Mouse (Mus musculus) hindbrain, embryonic 11.5 days (tissue): ENCODE measurements around the gene Ints14. TPM values are rescaled to one million over a fixed set of nuclear protein-coding genes. Genes with fewer than 3 reads are reported as not detected.

ENCODE experiments used
- ATAC-seq: fragments of 200-750 bp; cut with Nextera tagmentation; 2 replicates; pipeline ENCODE4 v1.8.0; 2017; ENCODE audit warnings: mild to moderate bottlenecking, moderate TSS enrichment, moderate library complexity; ENCODE audit not compliant: low FRiP score
- DNase-seq: peaks from one replicate; pipeline ENCODE4 v3.0.0-alpha.2; 2015; ENCODE audit warnings: low spot score
- H3K27ac ChIP-seq: fragments of 300-500 bp; sonication (generic); 2 replicates; pipeline ENCODE4 v1.5.1; 2014; ENCODE audit warnings: mild to moderate bottlenecking, low read depth, low read length
- H3K27me3 ChIP-seq: fragments of 300-500 bp; sonication (generic); 2 replicates; pipeline ENCODE4 v1.6.1; 2014; ENCODE audit warnings: mild to moderate bottlenecking, low read length, moderate library complexity, mixed read lengths; ENCODE audit not compliant: control insufficient read depth, insufficient read depth
- H3K36me3 ChIP-seq: fragments of 300-500 bp; sonication (generic); 2 replicates; pipeline ENCODE4 v1.6.1; 2014; ENCODE audit warnings: mild to moderate bottlenecking, low read length, moderate library complexity, mixed read lengths; ENCODE audit not compliant: control insufficient read depth, insufficient read depth
- H3K4me1 ChIP-seq: fragments of 300-500 bp; sonication (generic); replicated peaks from 2 replicates; pipeline ENCODE4 v1.6.1; 2014; ENCODE audit warnings: low read length, mixed read lengths; ENCODE audit not compliant: control insufficient read depth, insufficient read depth
- H3K4me2 ChIP-seq: fragments of 300-500 bp; sonication (generic); replicated peaks from 2 replicates; pipeline ENCODE4 v1.6.1; 2014; ENCODE audit warnings: mild to moderate bottlenecking, low read depth, low read length
- H3K4me3 ChIP-seq: fragments of 300-500 bp; sonication (generic); 2 replicates; pipeline ENCODE4 v1.5.1; 2014; ENCODE audit warnings: low read depth, low read length
- H3K9ac ChIP-seq: fragments of 300-500 bp; sonication (generic); 2 replicates; pipeline ENCODE4 v1.6.1; 2014; ENCODE audit warnings: low read depth, low read length
- H3K9me3 ChIP-seq: fragments of 300-500 bp; sonication (generic); 2 replicates; pipeline ENCODE4 v1.6.1; 2016; ENCODE audit warnings: low read length; ENCODE audit not compliant: control insufficient read depth
- WGBS: fragments of 180-500 bp; shearing (Covaris S2); extraction: QIAGEN DNeasy Blood & Tissue Kit; methylation state at CpG from one replicate; pipeline ENCODE4 v1.1.7; 2014; 5-methylcytosine and 5-hydroxymethylcytosine counted together
- polyA plus RNA-seq: library from polyadenylated mRNA; unstranded; fragments of >200 nt; fragmentation: Nextera tagmentation; extraction: Ambion mirVana; gene quantifications from 2 replicates; pipeline ENCODE4 v1.2.1, GENCODE M21; 2014

The Ints14 gene
- polyA plus RNA-seq, 1 experiment from 2014 or later: 68.2 TPM

GRCm38 (mm10) chr9:65005737-65006136 lies 45.0 kb downstream of the Ints14 start:
- no peaks in the 10 kb centered on the region for H3K4me1 ChIP-seq
- DNase-seq: no peak
- ATAC-seq: no peak
- WGBS: 96% methylated on average over 8 of the region's 8 CpGs
- no peaks in the 10 kb centered on the region for H3K27me3 ChIP-seq
- no peak overlapping the region for H3K4me2 ChIP-seq
- no peaks in the 10 kb centered on the region for H3K9me3 ChIP-seq
- H3K36me3 ChIP-seq: peaks cover 15% of the 10 kb centered on the region
- no peak overlapping the region for H3K4me3 ChIP-seq
- no peak overlapping the region for H3K9ac ChIP-seq
- no peak overlapping the region for H3K27ac ChIP-seq

GRCm38 (mm10) chr9:65010632-65011031 lies 49.9 kb downstream of the Ints14 start:
- H3K27ac ChIP-seq: no peak overlapping the region
- H3K9me3 ChIP-seq: no peaks in the 10 kb centered on the region
- H3K27me3 ChIP-seq: no peaks in the 10 kb centered on the region
- no peak overlapping the region for H3K4me2 ChIP-seq
- no peaks in the 10 kb centered on the region for H3K4me1 ChIP-seq
- ATAC-seq: no peak
- DNase-seq: no peak
- H3K36me3 ChIP-seq: peaks cover 2% of the 10 kb centered on the region; the same call in 1 of the 2 replicates
- no peak overlapping the region for H3K4me3 ChIP-seq
- WGBS: 90% methylated on average over 8 of the region's 8 CpGs
- H3K9ac ChIP-seq: no peak overlapping the region

DNA sequence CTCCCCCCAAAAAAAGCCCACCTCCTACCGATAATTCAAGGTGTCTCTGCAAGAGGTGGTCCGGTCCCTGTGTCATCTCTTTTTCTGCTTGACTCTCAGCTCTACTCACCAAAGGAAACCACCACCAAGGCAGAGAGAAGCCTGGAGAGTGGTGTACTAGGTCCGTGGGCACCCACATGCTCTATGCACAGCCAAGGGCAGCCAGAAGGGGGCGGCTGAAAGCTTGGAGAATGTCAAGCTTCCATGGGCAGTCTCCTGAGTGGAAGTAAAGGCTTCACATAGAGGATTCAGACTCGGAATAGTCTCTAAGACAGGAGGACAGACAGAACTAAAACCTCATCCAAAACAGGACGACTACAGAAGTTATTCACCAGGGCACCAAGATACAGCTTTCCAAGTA lies 50.6 kb downstream of the Ints14 start:
- H3K9me3 ChIP-seq: no peaks in the 10 kb centered on the region
- H3K9ac ChIP-seq: no peak overlapping the region
- H3K27me3 ChIP-seq: no peaks in the 10 kb centered on the region
- H3K27ac ChIP-seq: no peak overlapping the region
- no peak overlapping the region for H3K4me3 ChIP-seq
- H3K4me2 ChIP-seq: no peak overlapping the region
- H3K36me3 ChIP-seq: 0 out of 2 replicates have a peak, but pooled peaks cover under 1% of the 10 kb centered on the region
- ATAC-seq (no peak), DNase-seq (peak; percentile 22)
- WGBS: 61% methylated on average over 6 of the region's 6 CpGs
- no peaks in the 10 kb centered on the region for H3K4me1 ChIP-seq

GRCm38 (mm10) chr9:65015461-65016222 lies 54.9 kb downstream of the Ints14 start:
- H3K4me3 ChIP-seq: no peak overlapping the region
- no peaks in the 10 kb centered on the region for H3K36me3 ChIP-seq
- peaks cover 5% of the 10 kb centered on the region for H3K4me1 ChIP-seq
- no peak overlapping the region for H3K4me2 ChIP-seq
- no peak overlapping the region for H3K9ac ChIP-seq
- H3K9me3 ChIP-seq: no peaks in the 10 kb centered on the region
- no peak for DNase-seq
- no peak overlapping the region for H3K27ac ChIP-seq
- 86% methylated on average over 7 of the region's 7 CpGs for WGBS
- H3K27me3 ChIP-seq: no peaks in the 10 kb centered on the region
- ATAC-seq: no peak

DNA sequence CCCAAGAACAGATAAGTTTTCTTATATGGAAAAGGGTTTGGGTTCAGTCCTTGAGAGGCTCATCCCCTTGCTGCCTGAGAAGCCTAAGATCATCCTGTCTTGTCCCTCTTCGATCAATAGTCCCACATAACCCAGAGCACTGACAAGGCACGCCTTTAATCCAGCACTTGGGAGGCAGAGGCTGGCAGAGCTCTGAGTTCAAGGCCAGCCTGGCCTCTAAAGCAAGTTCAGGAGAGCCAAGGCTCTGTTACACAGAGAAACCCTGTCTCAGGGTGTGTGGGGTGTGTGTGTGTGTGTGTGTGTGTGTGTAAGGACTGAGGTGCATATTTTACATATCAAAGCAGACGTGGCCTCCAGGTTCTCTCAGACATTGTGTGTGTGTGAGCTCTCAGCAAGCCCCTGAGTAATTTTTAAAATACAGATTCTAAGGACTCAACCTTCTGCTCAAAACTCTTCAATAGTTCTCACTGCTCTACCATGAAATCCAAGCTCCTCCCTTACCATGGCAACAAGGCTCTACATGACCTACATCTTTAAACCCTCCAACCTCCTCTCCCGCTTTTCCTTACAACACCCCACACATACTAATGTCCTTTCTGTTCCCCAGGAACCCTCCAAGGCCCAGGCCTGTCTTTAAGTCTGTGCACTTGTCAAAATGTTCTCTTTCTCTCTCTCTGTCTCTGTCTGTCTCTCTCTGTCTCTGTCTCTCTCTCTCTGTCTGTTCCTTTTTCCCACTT lies 55.7 kb downstream of the Ints14 start:
- H3K9me3 ChIP-seq: no peaks in the 10 kb centered on the region
- no peaks in the 10 kb centered on the region for H3K36me3 ChIP-seq
- no peak overlapping the region for H3K4me3 ChIP-seq
- H3K27ac ChIP-seq: no peak overlapping the region
- WGBS: 77% methylated on average over 4 of the region's 4 CpGs
- DNase-seq (no peak), ATAC-seq (no peak)
- H3K4me2 ChIP-seq: no peak overlapping the region
- peaks cover 5% of the 10 kb centered on the region for H3K4me1 ChIP-seq
- no peak overlapping the region; the same call in 1 of the 2 replicates for H3K9ac ChIP-seq
- no peaks in the 10 kb centered on the region for H3K27me3 ChIP-seq

- Histone ChIP-seq H3K9ac (no peak overlapping the region; the same call in 1 of the 2 replicates), H3K4me2 (no peak overlapping the region), H3K36me3 (no peaks in the 10 kb centered on the region), H3K4me1 (peaks cover 7% of the 10 kb centered on the region), H3K27ac (no peak overlapping the region), H3K9me3 (no peaks in the 10 kb centered on the region), H3K4me3 (no peak overlapping the region), H3K27me3 (no peaks in the 10 kb centered on the region)
- ATAC-seq (no peak), DNase-seq (no peak)
- 88% methylated on average over 16 of the region's 16 CpGs for WGBS
Observed at GRCm38 (mm10) chr9:65016978-65017827, 56.5 kb downstream of the Ints14 start.

DNA sequence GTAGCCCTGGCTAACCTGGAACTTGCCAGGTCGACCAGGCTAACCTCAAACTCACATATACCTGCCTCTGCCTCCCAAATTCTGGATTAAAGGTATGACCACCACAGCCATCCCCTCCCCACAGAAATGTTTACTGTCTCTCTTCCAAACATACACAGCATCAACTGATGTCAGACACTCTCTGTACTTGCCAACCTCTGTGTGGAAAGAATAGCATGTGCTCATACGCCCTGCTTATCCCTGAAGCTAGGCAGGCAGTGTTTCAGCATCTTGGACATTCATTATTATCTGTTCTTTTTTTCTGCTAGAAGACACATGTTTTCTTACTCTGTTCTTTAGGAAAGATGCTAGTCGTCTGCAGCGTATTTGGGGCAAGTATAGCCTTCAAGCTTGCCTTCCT lies 57.2 kb downstream of the Ints14 start:
- Histone ChIP-seq H3K4me1 (peaks cover 7% of the 10 kb centered on the region), H3K9ac (no peak overlapping the region), H3K9me3 (no peaks in the 10 kb centered on the region), H3K27ac (no peak overlapping the region), H3K27me3 (no peaks in the 10 kb centered on the region), H3K4me3 (no peak overlapping the region), H3K36me3 (no peaks in the 10 kb centered on the region), H3K4me2 (no peak overlapping the region)
- WGBS: 92% methylated on average over 4 of the region's 4 CpGs
- DNase-seq: no peak
- ATAC-seq: no peak

DNA sequence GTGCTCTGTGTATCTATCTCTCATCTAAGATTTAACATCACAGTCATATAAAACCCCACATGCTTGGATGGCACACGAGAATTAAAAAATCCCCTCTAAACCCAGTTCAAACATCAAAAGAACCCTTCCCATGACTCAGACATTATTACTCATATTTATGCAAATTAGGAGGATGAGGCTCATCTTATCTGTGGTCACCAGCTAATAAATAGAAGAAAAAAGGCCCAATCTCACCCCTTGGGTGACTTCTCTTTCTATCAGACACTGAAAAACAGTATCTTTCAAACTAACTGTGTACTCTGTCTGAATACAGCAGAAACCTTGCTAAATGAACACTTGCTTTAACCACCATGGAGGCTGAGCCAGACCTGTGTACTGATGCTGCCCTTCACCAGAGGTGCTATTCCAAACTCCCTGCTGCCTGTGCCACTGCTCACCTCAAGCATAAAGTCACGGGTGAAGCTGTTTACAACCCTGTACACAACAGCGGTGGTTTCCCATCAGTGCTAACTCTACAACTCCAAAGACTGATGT lies 58.0 kb downstream of the Ints14 start:
- no peaks in the 10 kb centered on the region for H3K36me3 ChIP-seq
- ATAC-seq (no peak), DNase-seq (no peak)
- WGBS: 79% methylated on average over 3 of the region's 3 CpGs
- no peak overlapping the region for H3K9ac ChIP-seq
- H3K27me3 ChIP-seq: no peaks in the 10 kb centered on the region
- no peak overlapping the region for H3K4me3 ChIP-seq
- H3K4me2 ChIP-seq: no peak overlapping the region
- H3K4me1 ChIP-seq: peaks cover 7% of the 10 kb centered on the region
- H3K27ac ChIP-seq: no peak overlapping the region
- no peaks in the 10 kb centered on the region for H3K9me3 ChIP-seq
